Mouse (Mus musculus) gastrocnemius, adult 8-10 months (tissue): ENCODE results near the gene Trem1. TPM values are rescaled to one million over a fixed set of nuclear protein-coding genes. Genes with fewer than 3 reads are reported as not detected.

ENCODE experiments used
- DNase-seq, 2 experiments: peaks; one replicate each; pipeline ENCODE4 v3.0.0; 2022; ENCODE audit warnings: low spot score in 2 of 2
- total RNA-seq, 4 experiments: library from RNA; stranded (reverse); gene quantifications; 2 replicates each; pipeline ENCODE4 v1.2.4; 2022

Gene Trem1
- total RNA-seq, 4 experiments from 2014 or later: not detected

- DNase-seq: no peak
Measured at GRCm38 (mm10) chr17:48267591-48267990, 35.0 kb downstream of the Trem1 start.

- no peak for DNase-seq
Measured at GRCm38 (mm10) chr17:48268276-48268675, 35.7 kb downstream of the Trem1 start.

GRCm38 (mm10) chr17:48269833-48270232 is 37.3 kb downstream of the Trem1 start:
- no peak for DNase-seq

GRCm38 (mm10) chr17:48272158-48272557 is 39.6 kb downstream of the Trem1 start:
- DNase-seq: no peak

- no peak for DNase-seq
Measured at GRCm38 (mm10) chr17:48272598-48272997, 40.0 kb downstream of the Trem1 start.

GRCm38 (mm10) chr17:48274098-48274497 is 41.5 kb downstream of the Trem1 start:
- no peak for DNase-seq

- peak; percentile 49 to 50 for DNase-seq
Measured at GRCm38 (mm10) chr17:48274885-48275284, 42.3 kb downstream of the Trem1 start.

GRCm38 (mm10) chr17:48275736-48276135 is 43.2 kb downstream of the Trem1 start:
- DNase-seq: no peak

- no peak for DNase-seq
Measured at GRCm38 (mm10) chr17:48278381-48278780, 45.8 kb downstream of the Trem1 start.

- DNase-seq: no peak
Measured at GRCm38 (mm10) chr17:48279002-48279401, 46.4 kb downstream of the Trem1 start.

- DNase-seq: no peak
Measured at GRCm38 (mm10) chr17:48280943-48281738, 48.6 kb downstream of the Trem1 start.

GRCm38 (mm10) chr17:48281739-48282085 is 49.1 kb downstream of the Trem1 start:
- DNase-seq: no peak

GRCm38 (mm10) chr17:48286765-48287164 is 54.2 kb downstream of the Trem1 start:
- DNase-seq: no peak

GRCm38 (mm10) chr17:48287276-48287675 is 54.7 kb downstream of the Trem1 start:
- no peak for DNase-seq

- no peak for DNase-seq
Measured at GRCm38 (mm10) chr17:48293500-48294194, 61.1 kb downstream of the Trem1 start.

Other genes with a start within 250 kb of the Trem1 start
- not detected for gene 1700122O11Rik, start 194.5 kb upstream of the Trem1 start, total RNA-seq
- gene 1700067P10Rik, start 143.4 kb upstream of the Trem1 start, total RNA-seq: not detected
- gene 9830107B12Rik, start 86.5 kb upstream of the Trem1 start, total RNA-seq: not detected
- not detected for gene A530064D06Rik, start 65.5 kb upstream of the Trem1 start, total RNA-seq
- gene Trem3, start 15.0 kb downstream of the Trem1 start, total RNA-seq: not detected
- gene Treml4, start 31.5 kb downstream of the Trem1 start, total RNA-seq: not detected
- under 1 TPM in 2 of 4 experiments, not detected in 2; 0.15 to 0.40 TPM for gene Treml2, start 66.7 kb downstream of the Trem1 start, total RNA-seq
- gene B430306N03Rik, start 83.4 kb downstream of the Trem1 start, total RNA-seq: not detected
- gene Trem2, start 113.6 kb downstream of the Trem1 start, total RNA-seq: under 1 TPM in 3 of 4 experiments, not detected in 1; 0.80 to 0.97 (median 0.97) TPM
- not detected for gene Treml1, start 127.1 kb downstream of the Trem1 start, total RNA-seq
- gene Nfya, start 177.1 kb downstream of the Trem1 start, total RNA-seq: 1 to 10 TPM; 2.8 to 6.3 (median 5.6) TPM
- 10 to 100 TPM; 12.4 to 18.1 (median 16.4) TPM for gene Oard1, start 177.2 kb downstream of the Trem1 start, total RNA-seq
- gene Apobec2, start 200.2 kb downstream of the Trem1 start, total RNA-seq: 100 to 1,000 TPM; 445 to 531 (median 476) TPM
- gene Tspo2, start 218.8 kb downstream of the Trem1 start, total RNA-seq: not detected
- gene Unc5cl, start 222.1 kb downstream of the Trem1 start, total RNA-seq: not detected